ENCODE assay signal across 9 mouse cellular contexts in the genomic region with DNA sequence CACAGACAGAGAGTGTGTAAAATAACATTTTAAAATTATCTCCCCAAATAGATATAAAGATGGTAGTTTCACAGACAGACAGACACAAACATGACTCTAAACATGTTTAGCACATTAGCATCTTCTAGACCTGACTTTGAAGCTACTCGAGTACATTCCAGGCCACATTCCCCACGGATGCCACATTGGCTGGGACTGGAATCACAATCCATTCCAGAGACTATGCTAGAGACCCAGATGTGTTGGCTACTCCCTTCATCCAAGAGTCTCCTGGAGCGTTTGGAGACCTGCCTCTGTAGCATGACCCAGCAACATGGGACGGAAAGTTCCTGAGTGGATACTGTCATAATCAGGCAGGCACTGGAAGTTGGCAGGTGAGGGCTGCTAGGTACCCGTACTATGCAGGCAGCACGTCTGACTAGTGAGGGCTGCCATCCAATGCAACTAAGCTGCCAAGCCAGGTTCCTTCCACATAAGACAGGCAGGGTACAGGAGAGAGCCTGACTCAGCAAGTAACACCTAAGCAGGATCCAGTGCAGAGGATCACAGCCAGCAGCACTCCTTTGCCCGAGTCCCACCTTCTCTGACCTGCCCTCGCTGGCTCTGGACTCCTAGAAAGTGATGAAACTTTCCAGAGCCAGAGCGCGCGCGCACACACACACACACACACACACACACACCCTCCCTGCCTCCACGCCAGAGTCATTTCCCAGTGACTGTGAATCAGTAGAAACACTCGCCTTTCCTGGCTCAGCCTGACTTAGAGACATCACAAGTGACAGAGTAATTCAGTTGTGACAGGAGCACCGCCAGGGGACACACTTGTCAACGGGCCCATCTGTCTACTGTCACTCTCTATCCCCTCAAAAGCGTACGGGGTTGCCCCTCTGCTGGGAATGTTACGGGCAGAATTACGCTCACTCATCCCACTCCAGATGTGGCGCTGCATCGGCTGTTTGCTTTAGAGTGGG.
DNase-seq lines count a peak whose midpoint lies in the region; ATAC-seq and TF ChIP-seq lines count a peak whose summit lies in the region.
"Had no signal": no experiment of that assay in that cellular context is flagged by ENCODE, and none has a peak within 500 bp of the region (broad histone marks: within the 10 kb centered on the region; RNA-seq: fewer than 3 reads in every experiment).

No protein-coding gene starts in this region.

- ATAC-seq in lung, postnatal 0 days, result peak; percentile 70
- ATAC-seq in stomach, postnatal 0 days (ENCODE audit: low FRiP score, low TSS enrichment), result peak; percentile 79

- no peak for TF ChIP-seq EP300 in lung, postnatal 0 days (IDR thresholded peaks at IDR 0.05)
- TF ChIP-seq EP300 in stomach, postnatal 0 days (optimal IDR thresholded peaks at IDR 0.05), result no peak

- peaks cover 6% of the 10 kb centered on the region; the same call in 1 of the 2 replicates for H3K27me3 ChIP-seq in E14TG2a.4 (ENCODE audit: insufficient read depth, low read length)
- H3K27me3 ChIP-seq in heart, embryonic 10.5 days (ENCODE audit: insufficient read depth, poor library complexity, severe bottlenecking), result no peaks in the 10 kb centered on the region
- no peaks in the 10 kb centered on the region for H3K27me3 ChIP-seq in lung, postnatal 0 days (replicated peaks; ENCODE audit: insufficient read depth, low read length)
- H3K27me3 ChIP-seq in stomach, postnatal 0 days (ENCODE audit: control insufficient read depth, insufficient read depth, low read length), result no peaks in the 10 kb centered on the region

- H3K4me1 ChIP-seq in E14TG2a.4 (replicated peaks; ENCODE audit: low read depth, low read length), result peaks cover 12% of the 10 kb centered on the region
- peaks cover 16% of the 10 kb centered on the region for H3K4me1 ChIP-seq in heart, embryonic 10.5 days
- H3K4me1 ChIP-seq in lung, postnatal 0 days (ENCODE audit: insufficient read depth, low read depth, low read length), result no peaks in the 10 kb centered on the region
- no peaks in the 10 kb centered on the region for H3K4me1 ChIP-seq in stomach, postnatal 0 days (replicated peaks; ENCODE audit: control insufficient read depth, insufficient read depth)

- peak overlapping the region; percentile 12 for H3K27ac ChIP-seq in heart, embryonic 10.5 days
- H3K27ac ChIP-seq in lung, postnatal 0 days (ENCODE audit: low read length), result no peak overlapping the region
- H3K27ac ChIP-seq in stomach, postnatal 0 days (replicated peaks), result no peak overlapping the region
- H3K27ac ChIP-seq: macrophage had no signal

- 32% methylated on average over 22 of the region's 22 CpGs for WGBS in heart, embryonic 10.5 days
- 30% methylated on average over 22 of the region's 22 CpGs for WGBS in lung, postnatal 0 days
- WGBS in stomach, postnatal 0 days, result 39% methylated on average over 22 of the region's 22 CpGs

- H3K9me3 ChIP-seq in E14TG2a.4 (ENCODE audit: low read length), result no peaks in the 10 kb centered on the region
- no peaks in the 10 kb centered on the region for H3K9me3 ChIP-seq in heart, embryonic 10.5 days
- H3K9me3 ChIP-seq in lung, postnatal 0 days (ENCODE audit: low read length), result no peaks in the 10 kb centered on the region
- H3K9me3 ChIP-seq in stomach, postnatal 0 days (ENCODE audit: control insufficient read depth, low read length), result no peaks in the 10 kb centered on the region

- no peak overlapping the region for H3K9ac ChIP-seq in lung, postnatal 0 days (replicated peaks; ENCODE audit: low read depth)
- no peak overlapping the region for H3K9ac ChIP-seq in stomach, postnatal 0 days (ENCODE audit: low read length)

- no peak for TF ChIP-seq POLR2A in brain, embryonic 14.5 days (IDR thresholded peaks at IDR 0.05; ENCODE audit: borderline replicate concordance, extremely low read depth, insufficient read depth, insufficient read length, poor library complexity, severe bottlenecking)

- H3K4me3 ChIP-seq in E14TG2a.4 (replicated peaks; ENCODE audit: low read length), result peak overlapping the region; percentile 52
- H3K4me3 ChIP-seq in heart, embryonic 10.5 days, result peak overlapping the region; percentile 47
- no peak overlapping the region for H3K4me3 ChIP-seq in lung, postnatal 0 days (ENCODE audit: low read depth, low read length)
- no peak overlapping the region for H3K4me3 ChIP-seq in stomach, postnatal 0 days (ENCODE audit: low read depth, low read length)

- TF ChIP-seq CTCF in E14TG2a.4 (conservative IDR thresholded peaks at IDR 0.05; ENCODE audit: low read length), result no peak
- no peak for TF ChIP-seq CTCF in brain, embryonic 14.5 days (IDR thresholded peaks at IDR 0.05; ENCODE audit: borderline replicate concordance, extremely low read depth, insufficient read depth, insufficient read length)
- peak; percentile 41 for TF ChIP-seq CTCF in lung, postnatal 0 days (IDR thresholded peaks at IDR 0.05)
- TF ChIP-seq CTCF in stomach, postnatal 0 days (IDR thresholded peaks at IDR 0.05; ENCODE audit: low read depth), result 0 out of 2 replicates have a peak, but pooled peaks have one; percentile 16

- peak overlapping the region; percentile 30 for H3K4me2 ChIP-seq in lung, postnatal 0 days (replicated peaks; ENCODE audit: low read depth, low read length)
- H3K4me2 ChIP-seq in stomach, postnatal 0 days (replicated peaks; ENCODE audit: low read depth), result peak overlapping the region; percentile 44

- no peaks in the 10 kb centered on the region for H3K36me3 ChIP-seq in E14TG2a.4 (ENCODE audit: insufficient read depth, low read length)
- H3K36me3 ChIP-seq in heart, embryonic 10.5 days, result no peaks in the 10 kb centered on the region
- no peaks in the 10 kb centered on the region for H3K36me3 ChIP-seq in lung, postnatal 0 days (ENCODE audit: insufficient read depth, low read length)
- H3K36me3 ChIP-seq in stomach, postnatal 0 days (ENCODE audit: control insufficient read depth, insufficient read depth, low read length), result no peaks in the 10 kb centered on the region

- DNase-seq in brain, embryonic 14.5 days (ENCODE audit: low read depth), result peak; percentile 81
- peak; percentile 79 for DNase-seq in heart, embryonic 10.5 days (ENCODE audit: low spot score)
- peak; percentile 8 for DNase-seq in kidney, adult 9 months
- peak; percentile 53 for DNase-seq in lung, postnatal 0 days (ENCODE audit: low spot score)
- DNase-seq in stomach, postnatal 0 days (ENCODE audit: low spot score), result peak; percentile 63
- DNase-seq in thymus, adult 18-20 months, result no peak
- DNase-seq in right cerebral cortex, postnatal 25 days, result no peak

Comparison
In these comparisons a context has a peak if more than half of its experiments do, and no peak if none do; other contexts are left out.
1. H3K4me3 ChIP-seq: peak in E14TG2a.4 (single experiment) and heart, embryonic 10.5 days (single experiment); none in lung, postnatal 0 days (single experiment) and stomach, postnatal 0 days (single experiment).
2. CTCF ChIP-seq: peak in lung, postnatal 0 days (single experiment) and stomach, postnatal 0 days (single experiment); none in E14TG2a.4 (single experiment) and brain, embryonic 14.5 days (single experiment).
3. DNase-seq: peak in brain, embryonic 14.5 days (single experiment), heart, embryonic 10.5 days (single experiment), kidney, adult 9 months (single experiment), lung, postnatal 0 days (single experiment) and stomach, postnatal 0 days (single experiment); none in thymus, adult 18-20 months (0 of 2) and right cerebral cortex, postnatal 25 days (single experiment).